Mouse (Mus musculus): ENCODE data around the gene Slc12a7. TPM values are rescaled to one million over a fixed set of nuclear protein-coding genes. Genes with fewer than 3 reads are reported as not detected.

The Slc12a7 gene
- polyA plus RNA-seq, 1 experiment from 2014 or later, result 12.9 TPM

- Histone ChIP-seq H3K27ac (ENCODE audit: low read depth, low read length) (peak overlapping the region; percentile 62), H3K4me3 (ENCODE audit: low read depth, low read length) (no peak overlapping the region), H3K36me3 (ENCODE audit: control insufficient read depth, insufficient read depth) (no peaks in the 10 kb centered on the region), H3K9me3 (ENCODE audit: control insufficient read depth) (no peaks in the 10 kb centered on the region), H3K4me1 (replicated peaks; ENCODE audit: control insufficient read depth, insufficient read depth, low read length) (no peaks in the 10 kb centered on the region; the same call in 1 of the 2 replicates), H3K27me3 (replicated peaks; ENCODE audit: control insufficient read depth, insufficient read depth, low read length) (no peaks in the 10 kb centered on the region), H3K4me2 (replicated peaks; ENCODE audit: low read depth) (no peak overlapping the region), H3K9ac (ENCODE audit: low read depth, low read length) (no peak overlapping the region)
- no peak for ATAC-seq
- WGBS, result 64% methylated on average over 5 of the region's 5 CpGs
- TF ChIP-seq CTCF (IDR thresholded peaks at IDR 0.05; ENCODE audit: low read depth), result no peak
These were observed 21.1 kb upstream of the Slc12a7 start for GRCm38 (mm10) chr13:73711803-73712202.

GRCm38 (mm10) chr13:73712228-73712627 is 20.7 kb upstream of the Slc12a7 start:
- no peaks in the 10 kb centered on the region for H3K27me3 ChIP-seq (replicated peaks; ENCODE audit: control insufficient read depth, insufficient read depth, low read length)
- H3K9ac ChIP-seq (ENCODE audit: low read depth, low read length), result no peak overlapping the region
- H3K4me3 ChIP-seq (ENCODE audit: low read depth, low read length), result no peak overlapping the region
- WGBS, result 68% methylated on average over 3 of the region's 3 CpGs
- no peaks in the 10 kb centered on the region for H3K9me3 ChIP-seq (ENCODE audit: control insufficient read depth)
- H3K36me3 ChIP-seq (ENCODE audit: control insufficient read depth, insufficient read depth), result no peaks in the 10 kb centered on the region
- peak overlapping the region; percentile 62 for H3K27ac ChIP-seq (ENCODE audit: low read depth, low read length)
- TF ChIP-seq CTCF (IDR thresholded peaks at IDR 0.05; ENCODE audit: low read depth), result no peak
- peak; percentile 50 for ATAC-seq
- no peaks in the 10 kb centered on the region; the same call in 1 of the 2 replicates for H3K4me1 ChIP-seq (replicated peaks; ENCODE audit: control insufficient read depth, insufficient read depth, low read length)
- H3K4me2 ChIP-seq (replicated peaks; ENCODE audit: low read depth), result no peak overlapping the region

GRCm38 (mm10) chr13:73713204-73713603 is 19.7 kb upstream of the Slc12a7 start:
- no peaks in the 10 kb centered on the region for H3K36me3 ChIP-seq (ENCODE audit: control insufficient read depth, insufficient read depth)
- 40% methylated on average over 4 of the region's 4 CpGs for WGBS
- peak; percentile 52 for ATAC-seq
- H3K27ac ChIP-seq (ENCODE audit: low read depth, low read length), result peak overlapping the region; percentile 62
- no peak overlapping the region for H3K4me2 ChIP-seq (replicated peaks; ENCODE audit: low read depth)
- no peaks in the 10 kb centered on the region for H3K9me3 ChIP-seq (ENCODE audit: control insufficient read depth)
- H3K9ac ChIP-seq (ENCODE audit: low read depth, low read length), result no peak overlapping the region
- TF ChIP-seq CTCF (IDR thresholded peaks at IDR 0.05; ENCODE audit: low read depth), result no peak
- no peaks in the 10 kb centered on the region; the same call in 1 of the 2 replicates for H3K4me1 ChIP-seq (replicated peaks; ENCODE audit: control insufficient read depth, insufficient read depth, low read length)
- no peak overlapping the region for H3K4me3 ChIP-seq (ENCODE audit: low read depth, low read length)
- H3K27me3 ChIP-seq (replicated peaks; ENCODE audit: control insufficient read depth, insufficient read depth, low read length), result no peaks in the 10 kb centered on the region

GRCm38 (mm10) chr13:73714020-73714419 is 18.9 kb upstream of the Slc12a7 start:
- Histone ChIP-seq H3K4me1 (replicated peaks; ENCODE audit: control insufficient read depth, insufficient read depth, low read length) (no peaks in the 10 kb centered on the region; the same call in 1 of the 2 replicates), H3K27me3 (replicated peaks; ENCODE audit: control insufficient read depth, insufficient read depth, low read length) (no peaks in the 10 kb centered on the region), H3K4me2 (replicated peaks; ENCODE audit: low read depth) (no peak overlapping the region), H3K9me3 (ENCODE audit: control insufficient read depth) (no peaks in the 10 kb centered on the region), H3K4me3 (ENCODE audit: low read depth, low read length) (no peak overlapping the region), H3K36me3 (ENCODE audit: control insufficient read depth, insufficient read depth) (no peaks in the 10 kb centered on the region), H3K27ac (ENCODE audit: low read depth, low read length) (no peak overlapping the region), H3K9ac (ENCODE audit: low read depth, low read length) (no peak overlapping the region)
- ATAC-seq, result peak; percentile 80
- peak; percentile 81 for TF ChIP-seq CTCF (IDR thresholded peaks at IDR 0.05; ENCODE audit: low read depth)
- WGBS, result 45% methylated on average over 2 of the region's 2 CpGs

- H3K9ac ChIP-seq (ENCODE audit: low read depth, low read length), result no peak overlapping the region
- no peaks in the 10 kb centered on the region for H3K9me3 ChIP-seq (ENCODE audit: control insufficient read depth)
- no peak overlapping the region for H3K27ac ChIP-seq (ENCODE audit: low read depth, low read length)
- H3K27me3 ChIP-seq (replicated peaks; ENCODE audit: control insufficient read depth, insufficient read depth, low read length), result no peaks in the 10 kb centered on the region
- H3K4me3 ChIP-seq (ENCODE audit: low read depth, low read length), result no peak overlapping the region
- no peak overlapping the region for H3K4me2 ChIP-seq (replicated peaks; ENCODE audit: low read depth)
- WGBS, result 1% methylated on average over 2 of the region's 2 CpGs
- no peaks in the 10 kb centered on the region for H3K36me3 ChIP-seq (ENCODE audit: control insufficient read depth, insufficient read depth)
- 0 out of 2 replicates have a peak, but pooled peaks have one; percentile 8 for ATAC-seq
- no peaks in the 10 kb centered on the region for H3K4me1 ChIP-seq (replicated peaks; ENCODE audit: control insufficient read depth, insufficient read depth, low read length)
- peak; percentile 97 for TF ChIP-seq CTCF (IDR thresholded peaks at IDR 0.05; ENCODE audit: low read depth)
These were observed 14.7 kb upstream of the Slc12a7 start for GRCm38 (mm10) chr13:73718225-73718624.

GRCm38 (mm10) chr13:73720241-73720640 is 12.7 kb upstream of the Slc12a7 start:
- H3K4me2 ChIP-seq (replicated peaks; ENCODE audit: low read depth), result no peak overlapping the region
- no peaks in the 10 kb centered on the region for H3K27me3 ChIP-seq (replicated peaks; ENCODE audit: control insufficient read depth, insufficient read depth, low read length)
- no peaks in the 10 kb centered on the region for H3K9me3 ChIP-seq (ENCODE audit: control insufficient read depth)
- no peak overlapping the region for H3K4me3 ChIP-seq (ENCODE audit: low read depth, low read length)
- H3K36me3 ChIP-seq (ENCODE audit: control insufficient read depth, insufficient read depth), result no peaks in the 10 kb centered on the region
- no peaks in the 10 kb centered on the region for H3K4me1 ChIP-seq (replicated peaks; ENCODE audit: control insufficient read depth, insufficient read depth, low read length)
- no peak overlapping the region for H3K9ac ChIP-seq (ENCODE audit: low read depth, low read length)
- H3K27ac ChIP-seq (ENCODE audit: low read depth, low read length), result no peak overlapping the region
- TF ChIP-seq CTCF (IDR thresholded peaks at IDR 0.05; ENCODE audit: low read depth), result no peak
- 83% methylated on average over 4 of the region's 4 CpGs for WGBS
- ATAC-seq, result no peak
